In the genomic region with DNA sequence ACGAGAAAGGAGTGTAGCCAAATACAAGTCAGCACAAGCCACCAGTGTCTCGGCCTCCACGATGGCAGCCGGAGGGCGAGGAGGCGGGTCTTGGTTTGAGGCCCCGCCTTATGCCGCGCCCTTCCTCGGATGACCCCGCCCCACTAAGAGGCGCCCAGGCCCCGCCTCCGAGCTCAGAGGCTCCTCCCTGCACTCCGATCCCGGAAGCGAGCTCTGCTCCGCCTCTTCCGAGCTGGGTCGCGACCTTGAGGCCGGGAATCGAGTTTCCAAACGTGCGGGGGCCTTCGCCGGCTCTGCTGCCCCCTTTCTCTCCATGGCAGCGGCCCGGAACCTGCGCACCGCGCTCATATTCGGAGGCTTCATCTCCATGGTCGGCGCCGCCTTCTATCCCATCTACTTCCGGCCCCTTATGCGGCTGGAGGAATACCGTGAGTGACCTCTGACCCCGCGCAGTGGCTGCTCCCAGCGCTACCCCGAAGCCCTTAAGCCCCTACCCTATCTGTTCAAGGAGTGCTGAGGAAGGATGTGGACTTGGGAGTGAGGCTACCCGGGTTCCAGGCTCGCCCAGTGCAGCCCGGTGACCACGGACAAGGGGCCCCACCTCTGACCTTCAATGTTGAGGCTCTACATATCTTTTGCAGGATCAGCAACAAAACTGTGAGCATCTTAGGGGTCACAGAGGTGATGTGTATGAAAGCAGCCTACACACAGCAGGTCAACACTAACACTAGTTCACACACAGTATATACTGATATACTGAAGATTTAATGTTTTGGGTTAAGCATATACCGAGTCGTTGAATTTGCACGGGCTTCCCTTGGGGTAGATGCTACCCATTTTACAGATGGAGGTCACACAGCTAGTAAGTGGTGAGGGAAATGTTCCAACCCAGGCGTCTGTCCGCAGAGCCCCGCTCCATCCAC, we compare ENCODE assay signal across 8 mouse cellular contexts. TPM values are rescaled to one million over a fixed set of nuclear protein-coding genes. Genes with fewer than 3 reads are reported as not detected.
A peak's percentile ranks its signal among the peaks of the same experiment; 100 is the strongest.
DNase-seq lines count a peak whose midpoint lies in the region; ATAC-seq lines count a peak whose summit lies in the region.

A gene (plus strand): TSS at position 153 of the 923 bp plus-strand sequence.

- peaks cover 29% of the 10 kb centered on the region for H3K4me1 ChIP-seq in hindbrain, embryonic 10.5 days (replicated peaks)

- 12% methylated on average over 53 of the region's 53 CpGs for WGBS in hindbrain, embryonic 10.5 days

- peak; percentile 84 for ATAC-seq in frontal cortex, adult (ENCODE audit: low TSS enrichment)

- peak; percentile 68 for DNase-seq in MN1 (ENCODE audit: low spot score)
- DNase-seq in cerebellum, adult 9-10 months, result peak; percentile 85
- DNase-seq in hindbrain, embryonic 10.5 days (ENCODE audit: low spot score), result peak; percentile 93
- DNase-seq in layer of hippocampus, postnatal 25 days (ENCODE audit: extremely low spot score in 1 of 2, low spot score in 1 of 2), result peak; percentile 59 to 62
- peak; percentile 85 for DNase-seq in lung, postnatal 25 days (ENCODE audit: low spot score)
- DNase-seq in retina, embryonic 14.5 days (ENCODE audit: low spot score), result peak; percentile 94
- peak; percentile 96 for DNase-seq in thymus, postnatal 4 days

- no peaks in the 10 kb centered on the region for H3K27me3 ChIP-seq in hindbrain, embryonic 10.5 days (ENCODE audit: insufficient read depth, poor library complexity, severe bottlenecking)

- H3K4me3 ChIP-seq in hindbrain, embryonic 10.5 days, result peak within 1 kb of the TSS; percentile 67

- H3K9me3 ChIP-seq in hindbrain, embryonic 10.5 days, result no peaks in the 10 kb centered on the region

- H3K27ac ChIP-seq in hindbrain, embryonic 10.5 days, result peak within 1 kb of the TSS; percentile 92

- no peaks in the 10 kb centered on the region for H3K36me3 ChIP-seq in hindbrain, embryonic 10.5 days

RNA-seq across cellular contexts. Expression of the gene that starts here (rescaled TPM):
- polyA plus RNA-seq in hindbrain, embryonic 10.5 days (2016; fragmentation: Nextera tagmentation; extraction: Ambion mirVana), result 67.8 and 74.2 TPM in 2 replicates
- 10 to 100 TPM; 38.3 to 41.5 TPM for total RNA-seq in layer of hippocampus, postnatal 25 days (2021)

Comparison
In these comparisons a context has a peak if more than half of its experiments do, and no peak if none do; other contexts are left out.
1. Peak in every context shown above with its lines: DNase-seq, ATAC-seq, H3K4me3 ChIP-seq and H3K27ac ChIP-seq.